Mouse (Mus musculus) liver, adult 2 months (tissue): ENCODE results near the gene Elp4. TPM values are rescaled to one million over a fixed set of nuclear protein-coding genes. Genes with fewer than 3 reads are reported as not detected.

ENCODE experiments used
- DNase-seq: peaks from one replicate; pipeline ENCODE4 v3.0.0-alpha.2; 2011; ENCODE audit warnings: low read depth, low spot score; ENCODE audit errors: extremely low read depth
- H3K27ac ChIP-seq: fragments of 200-500 bp; replicated peaks from 2 replicates; pipeline ENCODE4 v1.5.1; 2012; ENCODE audit warnings: low read depth, mild to moderate bottlenecking, control low read depth, inconsistent platforms, low read length; ENCODE audit not compliant: insufficient read depth
- H3K27me3 ChIP-seq: fragments of 200-500 bp; 2 replicates; pipeline ENCODE4 v1.6.1; 2012; ENCODE audit warnings: mild to moderate bottlenecking, moderate library complexity, low read length, inconsistent platforms; ENCODE audit not compliant: control insufficient read depth, insufficient read depth
- H3K36me3 ChIP-seq: fragments of 200-500 bp; 2 replicates; pipeline ENCODE4 v1.6.1; 2012; ENCODE audit warnings: low read length, inconsistent platforms; ENCODE audit not compliant: control insufficient read depth, insufficient read depth
- H3K4me1 ChIP-seq: fragments of 200-500 bp; 2 replicates; pipeline ENCODE4 v1.6.1; 2011; ENCODE audit warnings: low read length; ENCODE audit not compliant: control insufficient read depth, insufficient read depth
- H3K4me3 ChIP-seq: fragments of 200-500 bp; 2 replicates; pipeline ENCODE4 v1.5.1; 2011; ENCODE audit warnings: low read depth, mild to moderate bottlenecking, control low read depth, low read length, moderate library complexity; ENCODE audit not compliant: insufficient read depth
- H3K79me2 ChIP-seq: fragments of 200-500 bp; 2 replicates; pipeline ENCODE4 v1.6.1; 2012; ENCODE audit warnings: inconsistent platforms, mild to moderate bottlenecking, low read length, moderate library complexity; ENCODE audit not compliant: control insufficient read depth, insufficient read depth
- H3K9ac ChIP-seq: fragments of 200-500 bp; 2 replicates; pipeline ENCODE4 v1.6.1; 2012; ENCODE audit warnings: low read depth, mild to moderate bottlenecking, control low read depth, inconsistent platforms, low read length
- CTCF ChIP-seq: fragments of 200-500 bp; IDR thresholded peaks from 2 replicates; pipeline ENCODE4 v1.5.1; 2011; ENCODE audit warnings: low read depth, low read length, control low read depth
- POLR2A ChIP-seq: fragments of 200-500 bp; IDR thresholded peaks from 2 replicates; pipeline ENCODE4 v1.6.1; 2011; ENCODE audit warnings: low read length, control low read depth; ENCODE audit not compliant: insufficient read depth; ENCODE audit errors: extremely low read depth
- WGBS: fragments of 180-500 bp; shearing (Covaris S2); methylation state at CpG from one replicate; pipeline ENCODE4 v1.1.7; 2018; 5-methylcytosine and 5-hydroxymethylcytosine counted together
- polyA plus RNA-seq: library from polyadenylated mRNA; depleted of rRNA; stranded (reverse); fragments of >200 nt; gene quantifications from 2 replicates; pipeline ENCODE4 v1.2.3, GENCODE M21; 2012
- total RNA-seq: library from RNA; depleted of rRNA; stranded (reverse); fragments of >200 nt; gene quantifications from 2 replicates; pipeline ENCODE4 v1.2.3, GENCODE M21; 2014

Gene Elp4
- total and polyA plus RNA-seq, 2 experiments, result 7.7 to 16.2 TPM

- TF ChIP-seq POLR2A (no peak), CTCF (no peak)
- H3K36me3 ChIP-seq, result no peaks in the 10 kb centered on the region
- 4% methylated on average over 16 of the region's 16 CpGs for WGBS
- no peaks in the 10 kb centered on the region for H3K79me2 ChIP-seq
- H3K9ac ChIP-seq, result no peak overlapping the region
- peaks cover 21% of the 10 kb centered on the region for H3K4me1 ChIP-seq
- DNase-seq, result no peak
- no peak overlapping the region for H3K27ac ChIP-seq
- H3K4me3 ChIP-seq, result no peak overlapping the region
- H3K27me3 ChIP-seq, result peaks cover 61% of the 10 kb centered on the region
These were observed 231.8 kb downstream of the Elp4 start for GRCm38 (mm10) chr2:105672596-105672960.

GRCm38 (mm10) chr2:105671798-105672595 lies 232.4 kb downstream of the Elp4 start:
- TF ChIP-seq CTCF, result no peak
- no peak for TF ChIP-seq POLR2A
- 6% methylated on average over 25 of the region's 25 CpGs for WGBS
- H3K4me3 ChIP-seq, result no peak overlapping the region
- no peaks in the 10 kb centered on the region for H3K79me2 ChIP-seq
- H3K9ac ChIP-seq, result no peak overlapping the region
- no peak overlapping the region for H3K27ac ChIP-seq
- no peak for DNase-seq
- peaks cover 21% of the 10 kb centered on the region for H3K4me1 ChIP-seq
- no peaks in the 10 kb centered on the region for H3K36me3 ChIP-seq
- peaks cover 63% of the 10 kb centered on the region for H3K27me3 ChIP-seq

DNA sequence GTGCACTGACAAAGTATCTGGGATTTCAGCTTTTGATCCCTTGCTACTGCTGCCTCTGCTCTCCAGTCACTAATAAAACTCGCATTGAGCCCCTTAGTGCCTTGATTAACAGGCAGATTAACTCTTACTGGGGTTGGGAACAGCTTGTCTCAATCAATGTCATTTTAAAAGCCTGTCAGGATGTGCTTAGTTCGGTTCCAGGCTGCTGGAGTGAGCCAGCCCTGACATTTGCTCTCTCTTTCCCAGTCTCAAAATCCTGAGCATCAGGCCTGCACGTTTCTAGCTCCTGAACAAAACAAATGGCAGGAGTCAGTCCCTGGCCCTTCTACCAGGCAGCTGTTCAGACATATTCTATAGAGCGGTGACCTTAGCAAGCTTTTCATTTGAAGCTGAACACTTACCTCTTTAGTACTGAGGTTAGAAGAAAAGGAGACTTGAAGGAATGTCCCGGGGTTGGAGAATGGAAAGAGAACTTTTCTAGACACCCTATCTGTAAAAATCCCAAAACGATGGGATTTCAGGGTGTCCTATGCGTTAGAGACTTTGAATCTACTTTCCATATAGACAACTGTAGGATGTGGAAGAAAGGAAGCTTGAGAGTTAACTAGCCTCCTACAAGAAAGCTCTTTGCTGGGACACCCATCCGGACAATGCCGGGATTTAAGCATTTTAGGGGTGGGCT lies 233.1 kb downstream of the Elp4 start:
- Histone ChIP-seq H3K4me1 (peaks cover 21% of the 10 kb centered on the region), H3K79me2 (no peaks in the 10 kb centered on the region), H3K9ac (no peak overlapping the region), H3K27ac (no peak overlapping the region), H3K4me3 (no peak overlapping the region), H3K27me3 (peaks cover 56% of the 10 kb centered on the region), H3K36me3 (no peaks in the 10 kb centered on the region)
- WGBS, result 8% methylated on average over 9 of the region's 9 CpGs
- no peak for DNase-seq
- no peak for TF ChIP-seq CTCF
- no peak for TF ChIP-seq POLR2A

- H3K27ac ChIP-seq, result no peak overlapping the region
- H3K79me2 ChIP-seq, result no peaks in the 10 kb centered on the region
- no peak overlapping the region for H3K9ac ChIP-seq
- H3K4me3 ChIP-seq, result no peak overlapping the region
- H3K4me1 ChIP-seq, result peaks cover 19% of the 10 kb centered on the region
- 11% methylated on average over 6 of the region's 6 CpGs for WGBS
- H3K36me3 ChIP-seq, result no peaks in the 10 kb centered on the region
- DNase-seq, result no peak
- H3K27me3 ChIP-seq, result peaks cover 52% of the 10 kb centered on the region
- TF ChIP-seq CTCF, result no peak
These were observed 233.7 kb downstream of the Elp4 start for GRCm38 (mm10) chr2:105670731-105671095.

DNA sequence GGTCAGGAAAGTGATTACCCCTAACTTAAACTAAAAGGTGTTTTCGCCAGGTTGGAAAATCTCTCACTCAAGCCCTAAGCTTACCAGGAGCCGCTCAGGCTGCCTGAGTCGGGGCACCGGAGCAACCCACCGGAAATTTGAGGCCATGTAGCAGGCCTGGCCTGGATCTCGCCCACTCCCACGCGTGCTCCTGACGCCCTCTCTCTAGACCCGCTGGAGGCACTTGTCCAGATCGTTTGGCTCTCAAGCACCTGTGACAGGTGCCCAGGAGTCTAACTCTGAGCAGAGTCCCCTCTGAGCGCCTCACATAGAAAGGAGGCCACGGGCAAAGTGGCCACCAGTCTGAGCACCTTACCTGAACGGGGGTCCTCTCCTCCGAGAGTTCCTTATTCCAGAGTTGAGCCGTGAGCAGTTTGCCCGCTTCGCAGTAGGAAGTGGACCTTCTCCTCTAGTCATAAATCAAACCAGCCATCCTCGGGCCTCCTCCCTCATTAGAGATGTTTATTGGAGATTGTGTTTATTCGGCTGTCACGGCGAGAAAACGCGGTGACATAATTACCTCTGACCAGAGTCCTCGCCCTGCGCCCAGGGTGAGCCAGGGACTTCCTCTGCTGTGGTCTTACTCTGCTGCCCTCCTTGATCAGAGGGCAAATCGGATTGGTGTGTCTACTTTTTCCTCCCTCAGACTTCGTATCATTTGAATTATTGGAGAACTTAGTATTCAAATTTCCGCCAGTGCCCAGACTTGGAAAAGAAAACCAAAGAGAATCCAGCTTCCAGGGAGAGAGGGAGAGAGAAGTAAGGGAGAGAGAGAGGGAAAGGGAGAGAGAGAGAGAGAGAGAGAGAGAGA lies 234.3 kb downstream of the Elp4 start:
- H3K27me3 ChIP-seq, result peaks cover 47% of the 10 kb centered on the region
- peaks cover 15% of the 10 kb centered on the region for H3K4me1 ChIP-seq
- no peak overlapping the region for H3K27ac ChIP-seq
- no peaks in the 10 kb centered on the region for H3K79me2 ChIP-seq
- no peaks in the 10 kb centered on the region for H3K36me3 ChIP-seq
- no peak overlapping the region for H3K9ac ChIP-seq
- 4% methylated on average over 29 of the region's 29 CpGs for WGBS
- TF ChIP-seq CTCF, result no peak
- TF ChIP-seq POLR2A, result no peak
- no peak overlapping the region for H3K4me3 ChIP-seq
- no peak for DNase-seq
